Mouse (Mus musculus) liver, embryonic 14.5 days (tissue): ENCODE data around the gene Slc26a8.
A peak's percentile ranks its signal among the peaks of the same experiment; 100 is the strongest.

ENCODE experiments used
- CTCF ChIP-seq: IDR thresholded peaks from 2 replicates; pipeline ENCODE4 v1.5.1; 2016; ENCODE audit warnings: antibody characterized with exemption, low read depth, control low read depth
- EP300 ChIP-seq: IDR thresholded peaks from 2 replicates; pipeline ENCODE4 v1.6.1; 2016; ENCODE audit warnings: antibody characterized with exemption, low read depth

GRCm38 (mm10) chr17:28629125-28629524, 60.9 kb downstream of the Slc26a8 start:
- TF ChIP-seq CTCF (peak; percentile 29), EP300 (no peak)
